Mouse (Mus musculus) mesoderm, embryonic 11.5 days (tissue): ENCODE measurements around the gene Gm14226.
"Not testable (repeated sequence)": the region's sequence is repeated elsewhere in the genome, so short reads cannot be mapped to it uniquely, and the experiment has no call there.

ENCODE experiments used
- DNase-seq: peaks from one replicate; pipeline ENCODE4 v3.0.0-alpha.2; 2012; ENCODE audit warnings: low read depth, low spot score

Gm14226 gene

GRCm38 (mm10) chr2:155018251-155018755, at the start of gene Gm14226:
TSS of gene Gm14226 (plus strand) at chr2:155018266.
- DNase-seq: not testable (repeated sequence)

DNA sequence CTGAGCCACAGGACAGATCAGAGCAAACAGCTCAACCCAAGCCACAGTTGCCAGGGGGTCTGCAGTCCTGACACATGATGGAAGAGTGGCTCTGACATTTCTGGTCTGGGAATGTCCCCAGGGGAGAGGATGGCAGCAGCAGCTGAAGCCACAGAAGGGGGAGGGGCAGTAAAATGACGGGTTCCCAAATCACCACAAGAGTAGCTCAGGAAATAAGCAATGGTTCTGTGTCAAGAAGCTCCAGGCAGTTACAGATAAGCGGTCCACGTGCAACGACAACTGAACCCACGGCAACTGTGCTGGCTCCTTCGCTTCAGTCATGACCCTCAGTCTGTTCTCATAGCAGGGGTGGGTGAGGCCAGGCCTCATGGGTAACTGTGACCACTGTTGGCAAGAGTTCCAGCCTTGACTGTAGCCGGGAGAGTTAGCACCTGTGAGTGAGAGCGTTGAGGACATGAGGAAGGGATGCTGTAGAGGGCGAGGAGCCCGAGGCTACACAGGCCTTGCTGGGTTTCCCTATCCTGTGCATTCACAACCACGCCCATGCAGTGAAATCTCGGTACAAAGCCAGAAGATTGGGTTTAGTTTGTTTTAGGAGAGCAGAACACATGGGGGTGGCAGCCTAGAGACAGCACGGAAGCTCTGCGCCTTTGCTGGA, 48.2 kb upstream of the Gm14226 start:
- peak; percentile 15 for DNase-seq

- DNase-seq: no peak
Measured at GRCm38 (mm10) chr2:154971919-154972692, 46.0 kb upstream of the Gm14226 start.

DNA sequence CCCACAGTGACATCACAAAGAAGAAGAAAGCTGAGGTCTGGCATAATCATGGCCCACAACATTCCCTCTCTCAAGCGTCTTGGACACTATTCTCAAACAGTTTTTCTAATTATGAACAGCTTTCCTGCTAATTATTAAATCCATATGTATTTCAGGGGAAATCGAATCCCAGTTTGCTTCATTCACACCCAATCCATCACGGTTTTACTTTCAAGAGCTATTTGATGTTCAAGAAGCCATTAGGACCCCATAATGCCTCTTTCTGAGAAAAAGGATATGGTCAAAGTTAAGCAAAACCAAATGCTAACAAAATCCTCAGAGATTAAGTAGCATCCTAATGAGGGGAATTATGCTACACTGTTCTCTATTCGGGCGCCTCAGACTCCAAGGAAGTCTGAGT, 45.1 kb upstream of the Gm14226 start:
- no peak for DNase-seq

DNA sequence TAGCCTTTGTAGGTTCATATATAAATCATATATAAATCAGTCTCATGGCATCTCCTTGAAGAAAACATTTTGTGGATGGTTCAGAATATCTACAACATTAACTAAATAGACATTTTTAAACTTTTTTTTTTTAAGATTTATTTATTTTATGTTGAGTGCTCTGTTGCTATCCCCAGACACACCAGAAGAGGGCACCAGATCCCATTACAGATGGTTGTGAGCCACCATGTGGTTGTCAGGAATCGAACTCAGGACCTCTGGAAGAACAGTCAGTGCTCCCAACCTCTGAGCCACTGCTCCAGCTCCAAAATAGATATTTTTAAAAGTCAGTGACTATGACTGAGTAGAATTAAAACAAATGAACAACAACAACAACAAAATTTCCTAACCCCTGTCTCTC, 31.5 kb upstream of the Gm14226 start:
- DNase-seq: no peak

DNA sequence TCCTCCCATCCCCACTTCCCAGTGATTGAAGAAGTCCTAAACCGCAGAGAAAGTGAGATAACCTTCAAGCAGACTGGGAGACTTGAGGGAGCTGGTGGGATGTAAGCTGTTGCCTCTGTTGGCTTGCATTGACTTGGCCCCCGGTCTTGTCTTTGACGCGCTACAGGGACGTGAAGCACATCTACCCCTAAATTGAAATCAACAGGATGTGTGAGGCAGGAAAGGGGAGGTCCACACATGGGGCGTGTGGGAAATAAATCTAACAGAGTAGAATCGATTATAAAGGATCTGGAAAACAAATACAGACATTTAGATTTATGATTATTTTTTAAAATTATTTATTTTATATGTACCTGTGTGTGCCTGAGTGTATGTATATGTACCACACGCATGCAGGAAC, 26.7 kb upstream of the Gm14226 start:
- DNase-seq: no peak

DNA sequence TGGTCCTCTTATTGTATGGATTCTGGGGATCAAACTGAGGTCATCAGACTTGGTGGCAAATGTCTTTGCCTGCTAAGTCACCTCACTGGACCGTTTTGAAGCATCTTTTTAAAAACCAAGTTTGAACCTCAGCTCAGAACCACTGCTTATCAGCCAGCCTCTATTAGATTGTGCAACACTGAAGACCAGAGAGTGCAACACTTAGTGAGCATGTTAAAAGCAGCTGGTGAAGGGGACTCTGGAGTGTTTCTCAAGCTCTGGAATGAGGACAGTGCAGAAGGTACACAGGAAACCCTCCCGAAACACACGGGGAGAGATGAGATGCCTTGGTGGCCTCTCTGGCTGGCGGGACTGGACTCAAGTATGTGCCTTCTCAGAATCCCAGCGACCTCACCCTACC, 26.0 kb upstream of the Gm14226 start:
- no peak for DNase-seq

DNA sequence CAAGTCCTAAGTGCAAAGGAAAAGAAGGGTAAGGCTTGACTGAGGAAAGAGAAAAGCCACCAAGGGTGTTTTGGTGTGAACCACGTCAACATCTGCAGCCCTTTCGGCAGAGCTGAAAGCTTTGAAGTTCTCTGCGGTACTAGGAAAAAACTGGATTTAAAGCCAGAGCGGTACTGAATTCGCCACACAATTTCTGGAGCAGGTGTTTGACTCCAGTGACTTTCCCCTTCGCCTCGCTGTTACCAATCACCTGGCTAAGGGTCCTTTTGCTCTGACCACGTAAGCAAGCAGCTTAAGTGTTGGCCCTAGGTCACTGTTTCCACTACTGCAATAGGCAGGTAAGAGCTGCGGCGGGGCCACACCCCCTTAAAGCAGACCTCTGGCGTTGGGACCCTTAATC, 12.6 kb upstream of the Gm14226 start:
- DNase-seq: no peak

DNA sequence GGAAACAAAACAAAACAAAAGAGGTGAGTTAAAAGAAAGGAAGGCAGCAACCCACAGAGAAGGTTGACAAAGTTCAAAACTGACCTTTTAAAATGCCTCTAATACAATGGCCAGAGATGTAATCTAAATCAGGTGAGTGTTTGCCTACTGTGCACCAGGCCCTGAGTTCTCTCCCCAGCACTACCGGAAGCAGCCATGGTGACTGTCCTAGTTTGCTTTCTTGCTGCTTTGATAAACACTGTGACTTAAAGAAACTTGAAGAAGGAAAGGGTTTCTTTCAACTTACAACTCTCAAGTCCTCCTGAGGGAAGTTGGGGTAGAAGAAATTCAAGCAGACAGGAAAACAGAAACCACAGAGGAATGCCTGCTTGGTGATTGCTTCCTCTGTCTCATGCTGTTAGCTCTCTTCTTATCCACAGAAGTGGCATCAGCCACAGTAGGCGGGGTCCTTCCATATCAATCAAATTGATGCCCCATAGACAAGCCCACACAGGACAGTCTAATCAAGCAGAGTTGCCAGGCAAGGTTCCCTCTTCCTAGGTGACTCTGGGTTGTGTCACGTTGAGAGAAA, 6.9 kb upstream of the Gm14226 start:
- DNase-seq: no peak

- DNase-seq: no peak
Measured at GRCm38 (mm10) chr2:155012991-155013390, 5.1 kb upstream of the Gm14226 start.

- DNase-seq: not testable (repeated sequence)
Measured at GRCm38 (mm10) chr2:155016751-155017150, 1.3 kb upstream of the Gm14226 start.

DNA sequence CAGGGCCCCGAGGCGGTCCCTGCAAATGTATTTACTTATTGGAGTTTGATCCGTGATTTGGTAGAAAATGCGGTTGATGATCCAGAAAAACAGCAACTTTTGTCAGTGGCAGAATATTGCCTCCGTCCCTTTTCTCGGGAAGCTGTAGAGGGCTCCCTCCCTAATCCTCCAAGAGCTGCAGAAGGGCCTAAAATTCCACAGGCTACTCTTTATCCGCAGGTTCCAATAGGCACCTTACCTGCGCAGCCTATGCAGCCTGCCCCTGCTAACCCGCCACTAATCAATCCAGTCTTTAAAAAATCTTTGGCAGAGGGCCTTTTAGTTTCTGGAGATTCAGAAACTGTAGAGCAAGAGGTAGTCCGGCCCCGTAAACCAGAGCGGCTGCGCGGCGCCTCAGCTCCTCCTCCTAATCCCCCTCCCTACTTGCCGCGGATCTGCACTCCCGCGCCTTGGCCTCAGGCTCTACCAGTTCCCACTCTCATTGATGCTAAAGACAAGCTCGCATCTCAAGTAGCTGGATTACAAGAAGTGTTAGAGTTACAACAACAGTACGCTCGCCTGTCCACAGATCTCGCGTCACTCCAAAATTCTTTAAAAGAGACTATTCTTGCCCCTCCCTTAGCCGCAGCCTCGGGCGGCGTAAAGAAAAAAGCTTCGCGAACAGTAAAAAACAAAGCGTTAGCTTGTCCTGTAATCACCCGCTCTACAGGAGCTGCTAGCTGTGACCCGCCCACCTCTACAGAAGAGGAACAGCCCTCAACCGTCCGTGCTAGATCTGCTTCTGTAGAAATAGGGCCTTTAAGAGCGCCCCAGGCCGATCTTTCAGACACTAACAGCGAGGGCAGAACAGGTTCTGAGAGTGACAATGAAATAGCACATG, 936 bp downstream of the Gm14226 start:
- peak; percentile 63 for DNase-seq

DNA sequence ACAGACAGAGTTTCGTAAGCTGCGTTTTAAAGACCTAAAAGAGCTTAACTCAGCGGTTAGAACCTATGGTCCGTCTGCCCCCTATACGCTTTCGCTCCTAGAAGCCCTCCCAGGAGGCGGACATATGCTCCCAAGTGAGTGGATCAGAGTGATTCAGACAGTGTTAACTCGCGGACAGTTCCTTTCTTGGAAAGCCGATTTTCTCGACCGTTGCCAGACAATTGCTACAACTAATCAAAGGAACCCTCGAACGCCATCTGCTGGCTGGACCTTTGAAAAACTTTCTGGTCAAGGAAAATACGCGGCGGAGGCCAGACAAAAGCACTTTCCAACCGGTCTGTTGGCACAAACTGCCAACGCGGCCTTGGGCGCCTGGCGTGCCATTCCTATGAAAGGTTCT, 1.6 kb downstream of the Gm14226 start:
- peak; percentile 78 for DNase-seq

GRCm38 (mm10) chr2:155020247-155020826, 2.3 kb downstream of the Gm14226 start:
- not testable (repeated sequence) for DNase-seq

GRCm38 (mm10) chr2:155030831-155031230, 12.8 kb downstream of the Gm14226 start:
- DNase-seq: no peak

GRCm38 (mm10) chr2:155032938-155033710, 15.1 kb downstream of the Gm14226 start:
- DNase-seq: no peak

GRCm38 (mm10) chr2:155039956-155040355, 21.9 kb downstream of the Gm14226 start:
- no peak for DNase-seq

GRCm38 (mm10) chr2:155044542-155044941, 26.5 kb downstream of the Gm14226 start:
- no peak for DNase-seq

DNA sequence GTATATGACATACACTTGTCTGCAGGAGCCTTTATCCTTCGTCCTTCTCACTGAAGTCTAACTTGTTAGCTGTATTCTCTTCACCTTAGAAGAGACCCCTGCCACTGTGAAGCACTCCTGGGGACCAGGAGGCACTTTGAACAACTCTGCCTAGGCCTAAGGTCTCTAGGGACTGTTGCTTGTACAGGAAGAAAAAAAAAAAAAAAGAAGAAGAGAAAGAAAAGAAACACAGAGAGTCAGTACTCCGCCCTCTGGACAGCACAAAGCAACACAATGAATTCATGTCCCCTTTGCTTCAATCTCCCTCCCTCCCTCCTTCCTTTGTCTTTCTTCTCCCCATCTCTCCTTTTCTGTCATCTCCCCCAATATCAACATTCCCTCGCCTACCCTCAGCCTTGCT, 27.0 kb downstream of the Gm14226 start:
- DNase-seq: no peak

GRCm38 (mm10) chr2:155046803-155047202, 28.7 kb downstream of the Gm14226 start:
- no peak for DNase-seq
